Mouse (Mus musculus) urinary bladder, adult 2 months (tissue): Measurements from ENCODE around the gene Btbd1. TPM values are rescaled to one million over a fixed set of nuclear protein-coding genes. Genes with fewer than 3 reads are reported as not detected.
A peak's percentile ranks its signal among the peaks of the same experiment; 100 is the strongest.

Experiments used
- DNase-seq: peaks from one replicate; pipeline ENCODE4 v3.0.0; 2022; ENCODE audit warnings: low spot score
- polyA plus RNA-seq: library from polyadenylated mRNA; depleted of rRNA; stranded (reverse); fragments of >200 nt; gene quantifications from 2 replicates; pipeline ENCODE4 v1.2.3, GENCODE M21; 2012; rRNA removed

The Btbd1 gene
- polyA plus RNA-seq = 54.1 and 60.4 TPM in 2 replicates

GRCm38 (mm10) chr7:81829379-81829894 is at the start of gene Btbd1:
Btbd1 (minus strand) TSS chr7:81829431.
- peak; percentile 80 for DNase-seq

DNA sequence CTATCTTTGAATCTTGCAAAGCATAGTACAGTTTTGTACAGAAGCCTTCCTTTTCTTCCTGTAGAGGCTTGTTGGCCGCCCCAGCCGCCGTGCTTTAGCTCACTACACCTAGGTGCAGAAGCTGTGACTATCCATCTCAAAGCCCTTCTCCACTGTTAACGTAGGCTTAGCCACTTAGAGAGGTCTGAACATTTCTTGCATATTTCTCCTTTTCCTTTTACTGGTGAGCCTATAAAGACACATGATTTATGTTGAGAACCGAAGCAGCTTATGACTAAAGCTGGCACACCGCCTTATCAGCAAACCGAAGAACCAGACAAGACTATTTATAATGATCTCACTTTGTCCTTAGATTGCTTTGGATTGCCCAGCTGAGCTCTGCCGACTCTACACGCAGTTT is 46.1 kb upstream of the Btbd1 start:
- DNase-seq = no peak

DNA sequence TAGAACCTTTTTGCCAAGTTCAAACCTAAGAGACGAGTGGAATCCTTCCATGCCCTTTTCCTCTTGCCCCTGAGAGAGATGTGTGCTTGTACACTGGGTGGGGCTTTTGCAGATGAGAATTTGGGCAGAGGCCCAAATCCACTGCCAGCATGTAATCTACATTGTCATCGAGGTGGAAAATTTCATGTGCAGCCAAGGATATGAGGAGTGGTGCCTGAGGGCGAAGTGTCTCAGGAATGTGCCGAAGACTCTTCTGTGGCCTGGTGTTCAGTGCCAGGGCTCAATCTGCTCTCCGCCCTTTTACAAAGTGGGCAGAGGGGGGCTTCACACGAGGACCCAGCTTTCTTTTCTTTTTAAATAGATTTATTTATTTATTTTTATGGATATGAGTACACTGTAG is 45.4 kb upstream of the Btbd1 start:
- DNase-seq = no peak

DNA sequence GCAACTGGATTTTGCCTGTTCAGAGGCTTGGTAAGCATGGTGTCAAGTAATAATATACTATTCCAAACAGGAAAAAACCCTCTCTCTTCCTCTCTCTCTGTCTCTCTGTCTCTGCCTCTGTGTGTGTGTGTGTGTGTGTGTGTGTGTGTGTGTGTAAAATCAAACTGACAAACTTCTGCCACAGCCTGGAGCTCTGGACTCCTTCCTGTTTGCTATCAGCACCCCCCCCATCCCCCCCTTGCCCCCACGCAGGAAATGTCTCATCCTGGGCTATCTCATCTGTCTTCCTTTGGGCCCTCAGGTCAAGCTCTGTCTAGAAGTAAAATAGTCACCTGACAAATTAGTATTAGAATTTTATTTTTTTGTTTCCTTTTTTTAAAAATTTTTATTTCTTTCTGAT is 44.6 kb upstream of the Btbd1 start:
- no peak for DNase-seq

GRCm38 (mm10) chr7:81872493-81873013 is 43.3 kb upstream of the Btbd1 start:
- no peak for DNase-seq

- peak; percentile 46 for DNase-seq
Observed at GRCm38 (mm10) chr7:81868158-81868557, 38.9 kb upstream of the Btbd1 start.

GRCm38 (mm10) chr7:81867231-81867930 is 38.1 kb upstream of the Btbd1 start:
- no peak for DNase-seq

DNA sequence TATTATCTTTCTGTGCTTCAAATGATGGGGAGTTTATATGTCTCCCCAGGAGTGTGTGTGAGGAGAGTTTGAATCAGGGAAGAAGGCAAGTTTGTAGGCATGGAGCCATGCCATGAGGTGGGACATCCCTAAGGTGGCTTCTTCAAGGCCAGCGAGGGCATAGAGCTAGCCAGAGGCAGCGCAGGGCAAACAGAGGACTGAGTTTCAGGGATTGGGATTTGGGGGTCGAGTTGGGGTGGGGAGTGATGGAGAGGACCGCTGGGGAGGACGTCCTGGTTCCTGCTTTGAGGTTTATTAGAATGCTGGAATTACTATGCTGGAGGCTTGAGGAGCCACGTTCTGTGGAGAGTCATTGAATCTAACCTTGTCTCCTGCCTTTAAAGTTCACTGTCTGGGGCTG is 36.7 kb upstream of the Btbd1 start:
- DNase-seq = no peak

DNA sequence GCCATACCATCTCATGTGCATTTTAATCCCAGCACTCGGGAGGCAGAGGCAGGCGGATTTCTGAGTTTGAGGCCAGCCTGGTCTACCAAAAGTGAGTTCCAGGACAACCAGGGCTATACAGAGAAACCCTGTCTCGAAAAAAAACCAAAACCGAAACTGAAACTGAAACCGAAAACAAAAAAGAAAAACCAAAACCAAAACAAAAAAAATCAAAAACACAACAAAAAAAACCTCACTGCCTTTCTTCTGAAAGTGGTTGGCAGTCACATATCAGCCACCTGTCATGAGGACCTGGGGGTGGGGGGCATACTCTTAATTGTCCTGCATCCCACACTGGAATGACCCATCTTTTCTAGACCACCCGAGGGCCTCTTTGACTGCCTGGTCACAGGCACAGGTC is 35.3 kb upstream of the Btbd1 start:
- DNase-seq = no peak

GRCm38 (mm10) chr7:81862587-81863583 is 33.7 kb upstream of the Btbd1 start:
- no peak for DNase-seq

DNA sequence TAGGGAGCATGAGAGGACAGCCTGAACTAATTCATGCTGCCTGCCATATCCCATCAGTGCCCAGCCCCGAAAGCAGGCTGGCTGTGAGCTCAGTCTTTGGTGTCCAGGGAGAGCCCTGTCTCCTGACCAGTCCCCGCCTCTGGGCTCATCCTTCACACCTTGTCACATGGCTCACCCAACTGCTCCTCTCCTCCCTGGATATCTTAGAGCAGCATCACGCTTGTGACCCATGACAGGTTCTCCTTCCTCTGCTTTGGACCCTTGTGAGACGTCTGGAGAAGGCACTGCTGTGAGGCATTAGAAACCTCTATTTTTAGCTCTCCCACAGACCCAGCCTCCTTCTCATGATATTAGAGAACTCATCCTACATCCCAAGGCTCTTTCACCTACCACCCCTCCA is 32.7 kb upstream of the Btbd1 start:
- no peak for DNase-seq

GRCm38 (mm10) chr7:81861461-81861860 is 32.2 kb upstream of the Btbd1 start:
- no peak for DNase-seq

GRCm38 (mm10) chr7:81860996-81861395 is 31.8 kb upstream of the Btbd1 start:
- no peak for DNase-seq

DNA sequence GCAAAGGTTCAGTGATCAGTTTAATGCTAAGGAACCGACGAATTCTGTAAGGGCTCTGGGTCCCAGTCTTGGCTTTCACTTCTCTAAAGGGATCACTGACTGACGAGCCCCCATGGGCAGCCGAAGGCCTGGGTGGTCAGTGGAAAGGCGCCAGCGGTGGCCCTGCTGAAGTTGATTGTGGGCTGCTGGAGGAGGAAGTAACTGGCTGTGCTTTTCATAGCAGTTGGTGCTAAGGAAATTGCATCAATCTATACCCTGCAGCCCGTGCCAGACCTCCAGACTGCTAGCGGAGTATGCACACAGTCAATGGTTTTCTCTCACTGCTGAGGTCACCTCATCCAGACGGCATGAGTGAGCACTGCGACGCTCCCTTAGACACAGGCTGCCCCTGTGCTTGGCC is 30.8 kb upstream of the Btbd1 start:
- no peak for DNase-seq

GRCm38 (mm10) chr7:81858968-81859721 is 29.9 kb upstream of the Btbd1 start, which contains the start of gene Tm6sf1:
Tm6sf1 (plus strand) TSS chr7:81859001.
- no peak for DNase-seq

DNA sequence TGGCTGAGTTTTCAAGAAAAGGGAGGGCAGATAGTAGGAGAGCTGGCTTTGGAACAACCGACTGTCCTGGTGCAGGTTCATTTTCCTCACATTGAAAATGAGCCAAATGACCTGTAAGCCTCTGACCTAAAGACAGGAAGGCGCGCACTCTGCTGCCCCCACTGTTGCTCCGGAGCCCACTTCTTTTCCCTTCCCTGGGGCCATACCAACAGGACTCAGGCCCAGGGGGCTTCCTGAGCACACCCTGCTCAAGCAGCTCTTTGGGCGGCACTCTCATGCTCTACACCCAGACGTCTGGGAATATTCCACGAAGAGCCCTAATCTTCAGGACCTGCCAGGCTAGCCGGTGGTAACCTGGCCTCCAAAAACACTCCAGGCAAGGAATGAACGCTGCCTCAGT is 29.0 kb upstream of the Btbd1 start:
- no peak for DNase-seq

DNA sequence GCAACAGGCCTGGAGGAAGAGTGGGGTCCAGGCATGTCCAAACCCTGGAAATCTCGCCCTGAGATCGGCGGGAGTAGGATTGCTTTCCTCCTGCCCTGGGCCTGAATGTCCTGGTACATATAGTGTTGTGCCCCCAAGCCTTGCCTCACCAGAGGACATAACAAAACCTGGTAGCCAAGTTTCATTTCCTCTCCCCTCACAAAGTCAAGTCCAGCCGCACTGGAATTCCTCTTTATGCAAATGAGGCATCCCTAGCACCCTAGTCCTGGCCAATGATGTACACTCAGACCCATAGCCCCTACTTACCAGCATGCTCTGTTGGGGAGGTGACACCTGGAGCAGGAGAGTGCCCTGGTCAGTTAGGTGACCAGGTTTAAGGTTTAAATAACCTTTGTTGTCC is 27.0 kb upstream of the Btbd1 start:
- no peak for DNase-seq

DNA sequence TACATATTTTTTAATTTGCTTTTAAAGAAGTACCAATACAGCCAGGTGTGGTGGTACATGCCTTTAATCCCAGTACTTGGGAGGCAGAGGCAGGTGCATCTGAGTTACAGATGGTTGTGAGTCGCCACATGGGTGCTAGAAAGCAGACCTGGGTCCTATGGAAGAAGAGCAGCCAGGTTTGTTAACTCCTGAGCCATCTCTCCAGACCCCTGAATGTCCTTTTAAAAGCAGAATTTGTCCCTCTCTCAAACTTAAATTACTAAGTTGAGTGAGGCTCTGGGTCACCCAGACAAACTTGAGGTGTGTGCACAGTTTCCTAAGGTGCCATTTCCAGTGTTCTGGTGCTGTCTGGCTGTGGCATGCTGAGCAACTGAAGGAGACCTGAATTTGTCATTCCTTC is 26.5 kb upstream of the Btbd1 start, which contains the start of gene Gm10160:
Gm10160 (minus strand) TSS at position 101 of the 400 bp plus-strand sequence.
- DNase-seq = no peak

GRCm38 (mm10) chr7:81854568-81855307 is 25.5 kb upstream of the Btbd1 start:
- DNase-seq = no peak

GRCm38 (mm10) chr7:81851706-81852105 is 22.5 kb upstream of the Btbd1 start:
- DNase-seq = no peak

- no peak for DNase-seq
Observed at GRCm38 (mm10) chr7:81850171-81850570, 20.9 kb upstream of the Btbd1 start.
